ENCODE assay signal across 13 mouse cellular contexts in the genomic region with DNA sequence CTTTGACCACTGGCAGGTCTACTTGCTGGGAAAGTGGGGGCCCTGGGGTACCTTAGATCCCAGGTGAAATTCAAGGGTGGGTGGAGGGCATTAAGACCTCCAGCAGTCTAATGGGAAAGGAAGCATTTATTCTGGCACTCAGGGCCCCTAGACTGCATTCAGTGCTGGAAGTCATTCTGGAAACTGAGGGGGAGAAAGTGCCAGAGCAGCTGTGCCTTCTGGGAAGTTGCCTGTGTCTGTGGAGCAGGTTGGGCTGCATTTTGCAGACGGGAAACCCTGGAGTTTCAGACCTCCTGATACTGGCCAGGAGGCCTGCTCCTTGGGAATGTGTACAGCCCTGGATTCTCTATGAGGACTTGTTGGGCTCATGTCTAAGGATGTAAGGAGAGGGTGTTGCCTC.
DNase-seq lines count a peak whose midpoint lies in the region; ATAC-seq lines count a peak whose summit lies in the region.
"Had no signal": no experiment of that assay in that cellular context is flagged by ENCODE, and none has a peak within 500 bp of the region (broad histone marks: within the 10 kb centered on the region; RNA-seq: fewer than 3 reads in every experiment).

No protein-coding gene starts in this region.

- H3K4me3 ChIP-seq in hindbrain, embryonic 10.5 days = no peak overlapping the region
- H3K4me3 ChIP-seq in hindbrain, embryonic 11.5 days (ENCODE audit: low read depth, low read length) = no peak overlapping the region
- no peak overlapping the region for H3K4me3 ChIP-seq in forebrain, embryonic 14.5 days (ENCODE audit: low read depth, low read length)
- no peak overlapping the region for H3K4me3 ChIP-seq in limb, embryonic 10.5 days
- H3K4me3 ChIP-seq: embryonic facial prominence, embryonic 13.5 days; heart, adult 2 months had no signal

- no peaks in the 10 kb centered on the region for H3K27me3 ChIP-seq in hindbrain, embryonic 10.5 days (ENCODE audit: insufficient read depth, poor library complexity, severe bottlenecking)
- H3K27me3 ChIP-seq in hindbrain, embryonic 11.5 days (ENCODE audit: control insufficient read depth, insufficient read depth, low read length) = no peaks in the 10 kb centered on the region
- no peaks in the 10 kb centered on the region for H3K27me3 ChIP-seq in forebrain, embryonic 14.5 days (replicated peaks; ENCODE audit: control insufficient read depth, insufficient read depth, low read length)
- no peaks in the 10 kb centered on the region for H3K27me3 ChIP-seq in limb, embryonic 10.5 days (ENCODE audit: low read depth, poor library complexity, severe bottlenecking)
- H3K27me3 ChIP-seq: embryonic facial prominence, embryonic 13.5 days had no signal

- no peaks in the 10 kb centered on the region for H3K4me1 ChIP-seq in hindbrain, embryonic 10.5 days (replicated peaks)
- peaks cover 3% of the 10 kb centered on the region; the same call in 1 of the 2 replicates for H3K4me1 ChIP-seq in hindbrain, embryonic 11.5 days (replicated peaks; ENCODE audit: control insufficient read depth, insufficient read depth, low read length)
- peaks cover 17% of the 10 kb centered on the region for H3K4me1 ChIP-seq in forebrain, embryonic 14.5 days (ENCODE audit: control insufficient read depth, insufficient read depth, low read length)
- peaks cover 6% of the 10 kb centered on the region for H3K4me1 ChIP-seq in limb, embryonic 10.5 days
- H3K4me1 ChIP-seq: embryonic facial prominence, embryonic 13.5 days had no signal

- no peaks in the 10 kb centered on the region for H3K9me3 ChIP-seq in hindbrain, embryonic 10.5 days
- H3K9me3 ChIP-seq in hindbrain, embryonic 11.5 days (ENCODE audit: control insufficient read depth, low read length) = no peaks in the 10 kb centered on the region
- H3K9me3 ChIP-seq in forebrain, embryonic 14.5 days (replicated peaks; ENCODE audit: control insufficient read depth, low read length) = no peaks in the 10 kb centered on the region
- no peaks in the 10 kb centered on the region for H3K9me3 ChIP-seq in limb, embryonic 10.5 days (replicated peaks)
- H3K9me3 ChIP-seq: embryonic facial prominence, embryonic 13.5 days had no signal

- H3K9ac ChIP-seq in hindbrain, embryonic 11.5 days (ENCODE audit: low read depth, low read length) = no peak overlapping the region
- H3K9ac ChIP-seq in forebrain, embryonic 14.5 days (ENCODE audit: low read length) = no peak overlapping the region
- H3K9ac ChIP-seq: embryonic facial prominence, embryonic 13.5 days had no signal

- H3K36me3 ChIP-seq in hindbrain, embryonic 10.5 days = peaks cover 32% of the 10 kb centered on the region
- no peaks in the 10 kb centered on the region for H3K36me3 ChIP-seq in hindbrain, embryonic 11.5 days (ENCODE audit: control insufficient read depth, insufficient read depth, low read length)
- H3K36me3 ChIP-seq in forebrain, embryonic 14.5 days (ENCODE audit: control insufficient read depth, insufficient read depth, low read length) = peaks cover 8% of the 10 kb centered on the region; the same call in 1 of the 2 replicates
- H3K36me3 ChIP-seq in limb, embryonic 10.5 days = peaks cover 16% of the 10 kb centered on the region; the same call in 1 of the 2 replicates

- peak overlapping the region; percentile 54; the same call in 1 of the 2 replicates for H3K27ac ChIP-seq in hindbrain, embryonic 10.5 days
- H3K27ac ChIP-seq in hindbrain, embryonic 11.5 days (ENCODE audit: low read depth, low read length) = no peak overlapping the region
- peak overlapping the region; percentile 72; the same call in 1 of the 2 replicates for H3K27ac ChIP-seq in forebrain, embryonic 14.5 days (ENCODE audit: low read depth, low read length)
- H3K27ac ChIP-seq in limb, embryonic 10.5 days = peak overlapping the region; percentile 26; the same call in 1 of the 2 replicates
- H3K27ac ChIP-seq: embryonic facial prominence, embryonic 13.5 days; heart, adult 2 months had no signal

- ATAC-seq in hindbrain, embryonic 11.5 days (ENCODE audit: low FRiP score) = no peak
- no peak for ATAC-seq in forebrain, embryonic 14.5 days
- ATAC-seq in megakaryocyte progenitor cell, adult 5-6 weeks (replicated peaks; ENCODE audit: poor library complexity) = no peak

- no peak overlapping the region for H3K4me2 ChIP-seq in hindbrain, embryonic 11.5 days (replicated peaks; ENCODE audit: low read depth, low read length)
- H3K4me2 ChIP-seq in forebrain, embryonic 14.5 days (ENCODE audit: low read length) = no peak overlapping the region
- H3K4me2 ChIP-seq: embryonic facial prominence, embryonic 13.5 days; liver, embryonic 11.5 days had no signal

- no peak for DNase-seq in hindbrain, embryonic 10.5 days (ENCODE audit: low spot score)
- no peak for DNase-seq in hindbrain, embryonic 11.5 days (ENCODE audit: low spot score)
- peak; percentile 67 for DNase-seq in brain, adult 2 months (ENCODE audit: low read depth, low spot score)
- no peak for DNase-seq in forebrain, embryonic 14.5 days (ENCODE audit: low spot score)
- no peak for DNase-seq in limb, embryonic 10.5 days (ENCODE audit: low spot score)
- DNase-seq in adrenal gland, adult 18-20 months (ENCODE audit: low spot score in 2 of 2) = no peak
- DNase-seq: cerebellum, adult 11 months; heart, adult 2 months; kidney, adult 9 months; right cerebral cortex, postnatal 14 days had no signal

- 66% methylated on average over 1 of the region's 1 CpGs for WGBS in hindbrain, embryonic 10.5 days
- WGBS in hindbrain, embryonic 11.5 days = 73% methylated on average over 1 of the region's 1 CpGs
- WGBS in forebrain, embryonic 14.5 days = 81% methylated on average over 1 of the region's 1 CpGs
- 79% methylated on average over 1 of the region's 1 CpGs for WGBS in limb, embryonic 10.5 days
